In the genomic region with DNA sequence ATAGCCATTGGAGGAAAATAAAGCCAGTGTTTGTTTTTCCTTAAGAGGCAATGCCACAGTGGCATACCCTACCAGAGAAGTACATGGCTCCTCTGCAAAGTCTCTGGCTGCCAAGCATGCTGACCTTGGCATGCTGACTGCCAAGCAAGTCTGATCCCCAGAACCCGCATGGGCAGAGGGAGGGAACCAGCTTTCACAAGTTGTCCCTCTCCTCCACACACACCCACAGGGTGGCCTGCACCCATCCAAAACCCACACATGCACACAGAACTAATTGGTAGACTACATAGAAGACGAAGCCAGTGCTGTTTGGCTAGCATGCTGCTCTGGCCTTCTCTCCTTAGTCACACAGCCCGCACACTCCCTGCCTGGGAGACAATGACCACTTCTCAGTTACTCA, we compare ENCODE assay signal across 17 mouse cellular contexts. TPM values are rescaled to one million over a fixed set of nuclear protein-coding genes. Genes with fewer than 3 reads are reported as not detected.
DNase-seq lines count a peak whose midpoint lies in the region; ATAC-seq and TF ChIP-seq lines count a peak whose summit lies in the region.
"Had no signal": no experiment of that assay in that cellular context is flagged by ENCODE, and none has a peak within 500 bp of the region (broad histone marks: within the 10 kb centered on the region; RNA-seq: fewer than 3 reads in every experiment).

No protein-coding gene starts in this region.

- no peaks in the 10 kb centered on the region for H3K36me3 ChIP-seq in kidney, embryonic 14.5 days (ENCODE audit: control insufficient read depth, insufficient read depth, low read length)
- H3K36me3 ChIP-seq: midbrain, embryonic 15.5 days had no signal

- no peak overlapping the region for H3K9ac ChIP-seq in kidney, embryonic 14.5 days (ENCODE audit: low read depth, low read length)
- H3K9ac ChIP-seq: forebrain, postnatal 0 days; midbrain, embryonic 15.5 days had no signal

- H3K4me3 ChIP-seq in gastrocnemius, adult 2 months = no peak overlapping the region
- no peak overlapping the region for H3K4me3 ChIP-seq in kidney, embryonic 14.5 days (ENCODE audit: low read length)
- H3K4me3 ChIP-seq: layer of hippocampus, adult 2 months; midbrain, embryonic 15.5 days had no signal

- no peaks in the 10 kb centered on the region for H3K4me1 ChIP-seq in kidney, embryonic 14.5 days (ENCODE audit: control insufficient read depth, insufficient read depth, low read length)
- H3K4me1 ChIP-seq: midbrain, embryonic 15.5 days had no signal

- H3K9me3 ChIP-seq in kidney, embryonic 14.5 days (ENCODE audit: control insufficient read depth, low read length) = no peaks in the 10 kb centered on the region
- H3K9me3 ChIP-seq: midbrain, embryonic 15.5 days had no signal

- no peak for ATAC-seq in kidney, embryonic 14.5 days (ENCODE audit: low FRiP score, low TSS enrichment)
- ATAC-seq: forebrain, postnatal 0 days; midbrain, embryonic 15.5 days had no signal

- H3K27ac ChIP-seq in gastrocnemius, adult 2 months = peak overlapping the region; percentile 63
- no peak overlapping the region for H3K27ac ChIP-seq in kidney, embryonic 14.5 days (ENCODE audit: low read depth, low read length)
- H3K27ac ChIP-seq: layer of hippocampus, adult 2 months; midbrain, embryonic 15.5 days had no signal

- no peak overlapping the region for H3K4me2 ChIP-seq in kidney, embryonic 14.5 days (replicated peaks; ENCODE audit: low read depth, low read length)
- H3K4me2 ChIP-seq: liver, embryonic 11.5 days; midbrain, embryonic 15.5 days had no signal

- TF ChIP-seq CTCF in gastrocnemius, adult 2 months (IDR thresholded peaks at IDR 0.05) = no peak

- H3K27me3 ChIP-seq in kidney, embryonic 14.5 days (ENCODE audit: control insufficient read depth, insufficient read depth, low read length) = no peaks in the 10 kb centered on the region
- H3K27me3 ChIP-seq: midbrain, embryonic 15.5 days had no signal

- 93% methylated on average over 3 of the region's 3 CpGs for WGBS in kidney, embryonic 14.5 days

- DNase-seq in gastrocnemius, adult 2 months = peak; percentile 64
- no peak for DNase-seq in gastrocnemius, postnatal 4 days (ENCODE audit: low spot score in 2 of 2)
- DNase-seq in kidney, adult 9 months = peak; percentile 76
- DNase-seq in NIH3T3 (ENCODE audit: low read depth) = peak; percentile 44
- DNase-seq in kidney, postnatal 14 days = peak; percentile 52
- no peak for DNase-seq in T-cell, adult 2 months (ENCODE audit: low spot score)
- no peak for DNase-seq in cerebellum, adult 8-10 months
- DNase-seq: B cell, adult 2 months; forebrain, postnatal 0 days; lung, postnatal 4 days; retina, postnatal 1 day had no signal

- intact Hi-C loops in gastrocnemius, adult 2 months (cut with DNase I) = no loop called here

RNA-seq across cellular contexts. Expression of a gene that starts 38.3 kb away (rescaled TPM):
- 100 to 1,000 TPM; 130 to 164 TPM for total RNA-seq in gastrocnemius, adult 2 months (2021)
- 100 to 1,000 TPM; 220 to 262 TPM for total RNA-seq in gastrocnemius, postnatal 4 days (2021)
- 322 and 463 TPM in 2 replicates for polyA plus RNA-seq in kidney, embryonic 14.5 days (2014; fragmentation: Nextera tagmentation; extraction: Ambion mirVana)

RNA-seq across cellular contexts. Expression of a gene that starts 43.9 kb away (rescaled TPM):
- under 1 TPM; 0.59 to 0.99 TPM for total RNA-seq in gastrocnemius, adult 2 months (2021)
- under 1 TPM; 0.20 to 0.26 TPM for total RNA-seq in gastrocnemius, postnatal 4 days (2021)
- polyA plus RNA-seq in kidney, embryonic 14.5 days (2014; fragmentation: Nextera tagmentation; extraction: Ambion mirVana) = not detected in 2 replicates
- total RNA-seq: ES-E14; heart, adult 8-10 months had no signal
- polyA plus RNA-seq: liver, embryonic 11.5 days had no signal

Comparison
In these comparisons a context has a peak if more than half of its experiments do, and no peak if none do; other contexts are left out.
1. DNase-seq: peak in gastrocnemius, adult 2 months (single experiment), kidney, adult 9 months (single experiment), NIH3T3 (single experiment) and kidney, postnatal 14 days (single experiment); none in gastrocnemius, postnatal 4 days (0 of 2), T-cell, adult 2 months (single experiment) and cerebellum, adult 8-10 months (single experiment).